Mouse (Mus musculus): ENCODE data around the gene Vps51.

- no peak for TF ChIP-seq GATA1 (IDR thresholded peaks at IDR 0.05; ENCODE audit: low read length)
- no peak for TF ChIP-seq TAL1 (IDR thresholded peaks at IDR 0.05; ENCODE audit: low read length)
Measured at GRCm38 (mm10) chr19:6104476-6104875, 27.4 kb upstream of the Vps51 start.

All from erythroblast, embryonic 14.5 days (primary cell).